Mouse (Mus musculus) heart, embryonic 16.5 days (tissue): ENCODE data around the gene Kremen2. TPM values are rescaled to one million over a fixed set of nuclear protein-coding genes. Genes with fewer than 3 reads are reported as not detected.
A peak's percentile ranks its signal among the peaks of the same experiment; 100 is the strongest.

ENCODE experiments used
- ATAC-seq: fragments of 200-750 bp; cut with Nextera tagmentation; replicated peaks from 2 replicates; pipeline ENCODE4 v1.8.0; 2017; ENCODE audit warnings: moderate number of reproducible peaks; ENCODE audit not compliant: insufficient read depth, low FRiP score; ENCODE audit errors: extremely low read depth
- H3K27ac ChIP-seq: fragments of 300-500 bp; sonication (generic); 2 replicates; pipeline ENCODE4 v1.5.1; 2014; ENCODE audit warnings: mild to moderate bottlenecking, low read length, control low read depth, moderate library complexity
- H3K27me3 ChIP-seq: fragments of 300-500 bp; sonication (generic); 2 replicates; pipeline ENCODE4 v1.6.1; 2014; ENCODE audit warnings: low read length, mixed read lengths; ENCODE audit not compliant: control insufficient read depth, insufficient read depth
- H3K36me3 ChIP-seq: fragments of 300-500 bp; sonication (generic); 2 replicates; pipeline ENCODE4 v1.6.1; 2014; ENCODE audit not compliant: control insufficient read depth, insufficient read depth
- H3K4me1 ChIP-seq: fragments of 300-500 bp; sonication (generic); 2 replicates; pipeline ENCODE4 v1.6.1; 2014; ENCODE audit warnings: low read length, mixed read lengths; ENCODE audit not compliant: control insufficient read depth, insufficient read depth
- H3K4me2 ChIP-seq: fragments of 300-500 bp; sonication (generic); 2 replicates; pipeline ENCODE4 v1.6.1; 2014; ENCODE audit warnings: low read depth, mild to moderate bottlenecking, control low read depth, low read length
- H3K4me3 ChIP-seq: fragments of 300-500 bp; sonication (generic); 2 replicates; pipeline ENCODE4 v1.5.1; 2014; ENCODE audit warnings: mild to moderate bottlenecking, control low read depth, low read length
- H3K9ac ChIP-seq: fragments of 300-500 bp; sonication (generic); 2 replicates; pipeline ENCODE4 v1.6.1; 2014; ENCODE audit warnings: low read length, control low read depth
- H3K9me3 ChIP-seq: fragments of 300-500 bp; sonication (generic); replicated peaks from 2 replicates; pipeline ENCODE4 v1.6.1; 2016; ENCODE audit warnings: low read length; ENCODE audit not compliant: control insufficient read depth
- WGBS: fragments of 180-500 bp; shearing (Covaris S2); extraction: QIAGEN DNeasy Blood & Tissue Kit; methylation state at CpG from one replicate; pipeline ENCODE4 v1.1.7; 2014; 5-methylcytosine and 5-hydroxymethylcytosine counted together
- polyA plus RNA-seq: library from polyadenylated mRNA; unstranded; fragments of >200 nt; fragmentation: Nextera tagmentation; extraction: Ambion mirVana; gene quantifications from 2 replicates; pipeline ENCODE4 v1.2.1, GENCODE M21; 2015

Kremen2 gene
- polyA plus RNA-seq, 1 experiment from 2014 or later, result 3.7 TPM

GRCm38 (mm10) chr17:23704741-23705140 lies 40.9 kb downstream of the Kremen2 start:
- Histone ChIP-seq H3K27ac (no peak overlapping the region), H3K9ac (no peak overlapping the region), H3K9me3 (no peaks in the 10 kb centered on the region), H3K4me1 (0 out of 2 replicates have a peak, but pooled peaks cover 3% of the 10 kb centered on the region), H3K36me3 (no peaks in the 10 kb centered on the region), H3K4me3 (no peak overlapping the region), H3K27me3 (peaks cover 16% of the 10 kb centered on the region), H3K4me2 (no peak overlapping the region)
- 53% methylated on average over 7 of the region's 7 CpGs for WGBS
- no peak for ATAC-seq

- Histone ChIP-seq H3K4me1 (peaks cover 8% of the 10 kb centered on the region; the same call in 1 of the 2 replicates), H3K4me2 (no peak overlapping the region), H3K9me3 (no peaks in the 10 kb centered on the region), H3K36me3 (no peaks in the 10 kb centered on the region), H3K4me3 (no peak overlapping the region), H3K9ac (no peak overlapping the region), H3K27me3 (peaks cover 25% of the 10 kb centered on the region), H3K27ac (no peak overlapping the region)
- ATAC-seq, result no peak
- WGBS, result 76% methylated on average over 9 of the region's 9 CpGs
Measured at GRCm38 (mm10) chr17:23703301-23703700, 42.3 kb downstream of the Kremen2 start.

GRCm38 (mm10) chr17:23700079-23700478 lies 45.6 kb downstream of the Kremen2 start:
- Histone ChIP-seq H3K9me3 (no peaks in the 10 kb centered on the region), H3K9ac (peak overlapping the region; percentile 72), H3K4me2 (peak overlapping the region; percentile 100), H3K27me3 (peaks cover 28% of the 10 kb centered on the region), H3K4me3 (peak overlapping the region; percentile 70), H3K27ac (no peak overlapping the region), H3K4me1 (peaks cover 8% of the 10 kb centered on the region; the same call in 1 of the 2 replicates), H3K36me3 (no peaks in the 10 kb centered on the region)
- peak; percentile 97 for ATAC-seq
- WGBS, result 1% methylated on average over 28 of the region's 28 CpGs

DNA sequence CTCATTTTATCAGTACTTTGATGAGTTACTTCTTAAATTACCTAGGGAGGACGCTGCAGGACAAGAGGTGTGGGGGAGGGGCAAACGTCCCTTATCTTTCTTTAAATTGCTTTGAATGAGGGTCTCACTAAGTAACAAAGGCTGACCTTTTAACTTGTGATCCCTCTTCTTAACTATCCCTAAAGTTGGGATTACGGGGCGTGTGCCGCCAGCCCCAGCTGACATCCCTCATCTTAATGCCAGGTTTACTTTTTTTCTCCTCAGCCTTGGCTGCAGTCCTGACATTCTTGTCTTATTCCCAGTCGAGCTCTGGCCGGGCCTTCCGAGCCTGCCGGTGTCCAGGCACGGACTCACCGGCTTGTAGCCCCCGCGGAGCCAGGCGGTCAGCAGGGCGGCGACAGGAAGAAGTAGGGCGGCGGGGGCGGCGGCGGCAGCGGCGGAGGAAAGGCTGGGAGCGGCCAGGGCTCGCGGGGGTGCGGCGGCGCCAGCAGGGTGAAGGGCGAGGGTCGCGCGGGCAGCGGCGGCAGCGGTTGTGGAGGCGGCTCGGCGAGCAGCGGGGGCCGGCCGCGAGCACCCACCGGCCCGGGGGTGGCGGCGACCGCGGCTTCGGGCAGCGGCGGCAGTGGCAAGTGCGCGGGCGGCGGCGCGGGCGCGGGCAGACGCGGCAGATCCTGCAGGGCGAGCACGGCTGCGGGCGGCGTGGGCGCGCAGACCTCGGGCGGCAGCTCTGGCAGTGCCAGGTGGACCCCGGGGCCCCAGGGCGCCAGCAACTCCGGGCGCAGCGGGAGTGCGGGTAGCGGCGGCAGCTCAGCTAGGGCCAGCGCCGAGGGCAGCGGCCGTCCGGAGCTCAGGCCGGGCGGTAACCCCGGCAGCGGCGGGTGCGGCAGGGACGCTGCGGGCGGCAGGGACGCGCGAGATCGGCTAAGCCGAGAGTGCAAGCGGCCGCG lies 46.2 kb downstream of the Kremen2 start:
- peak overlapping the region; percentile 72 for H3K9ac ChIP-seq
- peaks cover 8% of the 10 kb centered on the region; the same call in 1 of the 2 replicates for H3K4me1 ChIP-seq
- peak overlapping the region; percentile 100 for H3K4me2 ChIP-seq
- under 1% methylated on average over 77 of the region's 101 CpGs for WGBS
- no peak overlapping the region for H3K27ac ChIP-seq
- H3K36me3 ChIP-seq, result no peaks in the 10 kb centered on the region
- H3K27me3 ChIP-seq, result peaks cover 25% of the 10 kb centered on the region
- peak overlapping the region; percentile 70 for H3K4me3 ChIP-seq
- 0 out of 2 replicates have a peak, but pooled peaks have one; percentile 4 for ATAC-seq
- no peaks in the 10 kb centered on the region for H3K9me3 ChIP-seq

- 28% methylated on average over 3 of the region's 3 CpGs for WGBS
Measured at GRCm38 (mm10) chr17:23695801-23696200, 49.8 kb downstream of the Kremen2 start.

DNA sequence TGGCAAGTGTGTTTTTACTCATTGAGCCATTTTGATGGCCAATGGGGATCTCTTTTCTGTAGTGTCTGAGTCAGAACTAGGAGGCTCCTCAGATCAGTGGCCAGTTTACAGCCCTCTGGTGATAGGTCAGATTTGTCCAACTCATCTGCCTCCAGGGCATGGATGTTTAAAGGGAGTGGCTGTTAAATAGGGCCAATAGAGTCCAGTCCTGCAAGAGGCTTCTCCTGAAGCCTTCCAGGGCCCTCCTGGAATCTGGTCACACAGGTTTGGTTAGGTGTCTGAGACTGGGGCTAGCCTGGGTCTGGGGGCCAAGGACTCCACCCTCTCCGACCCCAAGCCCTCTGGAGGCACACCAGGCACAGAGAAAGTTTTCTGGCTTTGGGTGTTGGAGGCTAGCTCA lies 51.1 kb downstream of the Kremen2 start:
- Histone ChIP-seq H3K4me3 (no peak overlapping the region), H3K27ac (no peak overlapping the region), H3K4me1 (peaks cover 5% of the 10 kb centered on the region; the same call in 1 of the 2 replicates), H3K9ac (no peak overlapping the region), H3K36me3 (no peaks in the 10 kb centered on the region), H3K27me3 (peaks cover 21% of the 10 kb centered on the region), H3K9me3 (no peaks in the 10 kb centered on the region), H3K4me2 (no peak overlapping the region)
- ATAC-seq, result no peak
- 33% methylated on average over 1 of the region's 1 CpGs for WGBS

More at GRCm38 (mm10) chr17:23695801-23696200, 49.8 kb downstream of the Kremen2 start:
- Histone ChIP-seq H3K4me1 (peaks cover 8% of the 10 kb centered on the region; the same call in 1 of the 2 replicates), H3K27me3 (peaks cover 23% of the 10 kb centered on the region), H3K9me3 (no peaks in the 10 kb centered on the region), H3K9ac (no peak overlapping the region), H3K27ac (no peak overlapping the region), H3K36me3 (no peaks in the 10 kb centered on the region), H3K4me2 (no peak overlapping the region), H3K4me3 (no peak overlapping the region)
- no peak for ATAC-seq

Other genes with a start within 250 kb of the Kremen2 start
- gene Zfp213, start 181.6 kb downstream of the Kremen2 start, polyA plus RNA-seq, result 12.9 and 14.5 TPM in 2 replicates
- gene Zfp13, start 146.3 kb downstream of the Kremen2 start, polyA plus RNA-seq, result 7.3 and 8.5 TPM in 2 replicates
- gene Zscan10, start 145.0 kb downstream of the Kremen2 start, polyA plus RNA-seq, result not detected in 2 replicates
- gene Mmp25, start 100.6 kb downstream of the Kremen2 start, polyA plus RNA-seq, result 0.24 and 0.25 TPM in 2 replicates
- 0.45 and 0.67 TPM in 2 replicates for gene Bicdl2, start 85.3 kb downstream of the Kremen2 start, polyA plus RNA-seq
- gene Hcfc1r1, start 72.2 kb downstream of the Kremen2 start, polyA plus RNA-seq, result 214 and 247 TPM in 2 replicates
- gene Thoc6, start 72.0 kb downstream of the Kremen2 start, polyA plus RNA-seq, result 38.7 and 39.1 TPM in 2 replicates
- 100 and 122 TPM in 2 replicates for gene Tnfrsf12a, start 68.4 kb downstream of the Kremen2 start, polyA plus RNA-seq
- gene Cldn6, start 66.6 kb downstream of the Kremen2 start, polyA plus RNA-seq, result 1.7 and 15.9 TPM in 2 replicates
- 0.22 and 0.84 TPM in 2 replicates for gene Cldn9, start 61.8 kb downstream of the Kremen2 start, polyA plus RNA-seq
- not detected in 2 replicates for gene 1520401A03Rik, start 23.1 kb downstream of the Kremen2 start, polyA plus RNA-seq
- 29.7 and 33.3 TPM in 2 replicates for gene Pkmyt1, start 19.5 kb downstream of the Kremen2 start, polyA plus RNA-seq
- gene Paqr4, start 5.0 kb downstream of the Kremen2 start, polyA plus RNA-seq, result 16.8 and 19.8 TPM in 2 replicates
- gene Flywch1, start 25.8 kb upstream of the Kremen2 start, polyA plus RNA-seq, result 42.2 and 46.9 TPM in 2 replicates
- gene Flywch2, start 40.2 kb upstream of the Kremen2 start, polyA plus RNA-seq, result 4.3 and 5.9 TPM in 2 replicates
- 311 and 314 TPM in 2 replicates for gene Srrm2, start 44.7 kb upstream of the Kremen2 start, polyA plus RNA-seq
- gene Elob, start 83.3 kb upstream of the Kremen2 start, polyA plus RNA-seq, result 812 and 839 TPM in 2 replicates
- not detected in 2 replicates for gene Prss33, start 90.2 kb upstream of the Kremen2 start, polyA plus RNA-seq
- gene Prss32, start 98.0 kb upstream of the Kremen2 start, polyA plus RNA-seq, result 0.11 and 0.50 TPM in 2 replicates
- gene Prss41, start 98.3 kb upstream of the Kremen2 start, polyA plus RNA-seq, result 0.21 and 0.22 TPM in 2 replicates
- gene Prss21, start 122.2 kb upstream of the Kremen2 start, polyA plus RNA-seq, result not detected in 2 replicates
- gene Dcpp1, start 135.0 kb upstream of the Kremen2 start, polyA plus RNA-seq, result not detected in 2 replicates
- gene Dcpp2, start 135.0 kb upstream of the Kremen2 start, polyA plus RNA-seq, result 0.21 TPM in 1 of 2 replicates, not detected in the other
- not detected in 2 replicates for gene Dcpp3, start 171.6 kb upstream of the Kremen2 start, polyA plus RNA-seq
- not detected in 2 replicates for gene Sbp, start 195.8 kb upstream of the Kremen2 start, polyA plus RNA-seq
- not detected in 2 replicates for gene Sbpl, start 209.4 kb upstream of the Kremen2 start, polyA plus RNA-seq
- gene Prss30, start 234.7 kb upstream of the Kremen2 start, polyA plus RNA-seq, result 0.39 and 0.40 TPM in 2 replicates